Mouse (Mus musculus) olfactory bulb, adult 2 months (tissue): ENCODE results near the gene Pde6c. TPM values are rescaled to one million over a fixed set of nuclear protein-coding genes. Genes with fewer than 3 reads are reported as not detected.
A peak's percentile ranks its signal among the peaks of the same experiment; 100 is the strongest.

ENCODE experiments used
- H3K27ac ChIP-seq: fragments of 200-500 bp; 2 replicates; pipeline ENCODE4 v1.5.1; 2012; ENCODE audit warnings: low read depth, low read length; ENCODE audit not compliant: insufficient read depth
- H3K4me1 ChIP-seq: fragments of 200-500 bp; 2 replicates; pipeline ENCODE4 v1.6.1; 2012; ENCODE audit warnings: low read length; ENCODE audit not compliant: control insufficient read depth, insufficient read depth
- H3K4me3 ChIP-seq: fragments of 200-500 bp; 2 replicates; pipeline ENCODE4 v1.5.1; 2012; ENCODE audit warnings: mild to moderate bottlenecking, low read depth, low read length, moderate library complexity; ENCODE audit not compliant: insufficient read depth
- CTCF ChIP-seq: fragments of 200-500 bp; IDR thresholded peaks from 2 replicates; pipeline ENCODE4 v1.5.1; 2012; ENCODE audit warnings: low read depth, mild to moderate bottlenecking, low read length, moderate library complexity; ENCODE audit not compliant: insufficient read depth
- POLR2A ChIP-seq: fragments of 200-500 bp; IDR thresholded peaks from 2 replicates; pipeline ENCODE4 v1.6.1; 2012; ENCODE audit warnings: mild to moderate bottlenecking, low read depth, low read length, moderate library complexity; ENCODE audit not compliant: insufficient read depth
- WGBS: fragments of 180-500 bp; shearing (Covaris S2); methylation state at CpG from one replicate; pipeline ENCODE4 v1.1.7; 2018; 5-methylcytosine and 5-hydroxymethylcytosine counted together
- polyA plus RNA-seq: library from polyadenylated mRNA; stranded (reverse); fragments of >200 nt; gene quantifications from 2 replicates; pipeline ENCODE4 v1.2.4, GENCODE M21; 2012; ENCODE audit warnings: low replicate concordance; ENCODE audit not compliant: missing spikeins, insufficient read depth, insufficient read length

Gene Pde6c
- polyA plus RNA-seq, 1 experiment = not detected

GRCm38 (mm10) chr19:38223905-38224684 lies 91.5 kb downstream of the Pde6c start, which contains the start of gene Fra10ac1:
Fra10ac1 (minus strand) TSS chr19:38224156.
- under 1% methylated on average over 49 of the region's 49 CpGs for WGBS
- H3K27ac ChIP-seq = peak within 1 kb of the TSS; percentile 100
- peak; percentile 62 for TF ChIP-seq CTCF
- peak; percentile 59 for TF ChIP-seq POLR2A
- H3K4me3 ChIP-seq = peak within 1 kb of the TSS; percentile 93
- peaks cover 3% of the 10 kb centered on the region; the same call in 1 of the 2 replicates for H3K4me1 ChIP-seq

DNA sequence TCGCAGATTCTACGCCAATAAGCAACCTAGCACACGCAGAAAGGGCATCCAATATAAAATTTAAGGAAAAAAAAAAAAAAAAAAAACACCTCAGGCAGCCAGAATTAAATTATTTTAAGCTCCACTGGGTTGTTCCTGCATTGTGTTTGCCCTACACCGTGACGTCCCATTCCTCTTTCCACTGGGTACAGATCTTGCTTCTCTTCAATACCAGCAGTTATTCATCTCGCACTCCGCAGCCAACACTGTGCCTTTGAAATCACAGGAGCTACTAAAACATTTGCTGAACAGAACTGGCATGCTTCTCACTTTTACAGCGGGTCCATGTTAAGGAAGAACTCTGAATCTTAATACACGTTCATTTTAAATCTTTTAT lies 92.1 kb downstream of the Pde6c start:
- Histone ChIP-seq H3K4me3 (peak overlapping the region; percentile 93), H3K27ac (peak overlapping the region; percentile 100), H3K4me1 (peaks cover 3% of the 10 kb centered on the region; the same call in 1 of the 2 replicates)
- 1% methylated on average over 9 of the region's 9 CpGs for WGBS
- TF ChIP-seq POLR2A (no peak), CTCF (no peak)

DNA sequence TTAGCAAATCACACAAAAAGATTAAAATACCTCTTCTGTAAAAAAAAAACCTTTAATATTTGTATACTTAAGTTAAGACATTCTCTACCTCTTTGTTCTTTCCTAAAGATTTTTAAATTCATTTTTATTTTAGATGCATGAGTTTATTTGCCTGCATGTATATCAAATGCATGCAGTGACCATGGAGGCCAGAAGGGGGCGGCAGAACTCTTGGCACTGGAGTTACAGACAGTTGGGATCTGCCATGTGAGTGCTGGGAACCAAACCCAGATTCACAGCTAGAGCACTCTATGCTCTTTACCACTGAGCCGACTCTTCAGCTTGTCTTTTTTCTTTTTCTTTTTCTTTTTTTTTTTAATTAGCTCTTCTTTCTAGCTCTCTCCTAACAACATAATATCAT lies 96.1 kb downstream of the Pde6c start:
- TF ChIP-seq POLR2A = no peak
- no peak for TF ChIP-seq CTCF

DNA sequence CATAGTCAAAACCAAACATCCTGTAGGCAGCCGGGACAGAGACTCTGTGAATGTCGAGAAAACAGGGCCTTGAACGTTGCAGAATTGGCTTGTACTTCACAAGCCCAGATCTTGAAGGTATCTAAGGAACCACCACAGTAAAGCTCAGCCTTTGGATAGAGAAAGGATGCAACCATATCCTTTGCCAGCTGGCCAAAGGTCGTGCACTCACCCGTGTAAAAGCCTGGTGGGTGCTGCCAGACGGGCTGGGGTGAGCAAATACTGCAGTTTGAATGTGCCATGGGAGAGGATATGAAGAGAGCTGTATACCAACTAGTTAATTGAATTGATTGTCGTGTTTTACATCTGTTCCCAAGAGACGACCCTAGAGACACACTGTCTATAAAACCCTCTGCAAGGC lies 99.5 kb downstream of the Pde6c start:
- TF ChIP-seq POLR2A = no peak
- TF ChIP-seq CTCF = no peak
- 59% methylated on average over 8 of the region's 8 CpGs for WGBS
- no peak overlapping the region for H3K27ac ChIP-seq

More for the DNA sequence above, 96.1 kb downstream of the Pde6c start:
- whole genome bisulfite sequencing = 57% methylated on average over 2 of the region's 2 CpGs
- H3K27ac ChIP-seq = no peak overlapping the region
- H3K4me1 ChIP-seq = peaks cover 3% of the 10 kb centered on the region; the same call in 1 of the 2 replicates
- no peak overlapping the region for H3K4me3 ChIP-seq

DNA sequence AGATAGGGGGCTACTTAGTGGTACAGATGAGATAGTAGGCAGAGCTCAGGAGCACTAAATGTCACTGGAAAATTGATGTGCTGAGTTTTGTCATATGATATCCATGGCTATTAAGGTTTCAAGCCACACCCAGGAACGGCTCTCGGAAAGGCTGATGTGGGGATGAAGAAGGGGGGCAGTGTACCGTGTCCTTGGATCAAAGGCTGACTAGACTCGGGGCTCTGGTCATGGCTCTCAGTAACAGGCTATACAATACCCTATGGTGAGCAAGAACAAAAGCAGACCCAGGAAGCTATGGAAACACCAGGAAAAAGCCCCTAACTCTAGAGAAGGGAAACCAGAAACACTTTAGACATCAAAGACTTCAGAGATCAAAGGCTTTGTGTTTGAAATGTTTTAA lies 99.9 kb downstream of the Pde6c start:
- TF ChIP-seq POLR2A = no peak
- TF ChIP-seq CTCF = no peak
- H3K4me3 ChIP-seq = no peak overlapping the region
- H3K4me1 ChIP-seq = no peaks in the 10 kb centered on the region
- 27% methylated on average over 4 of the region's 4 CpGs for WGBS
- no peak overlapping the region for H3K27ac ChIP-seq

More for the DNA sequence above, 99.5 kb downstream of the Pde6c start:
- no peak overlapping the region for H3K4me3 ChIP-seq
- no peaks in the 10 kb centered on the region for H3K4me1 ChIP-seq

Other genes starting within 250 kb of the Pde6c start
- gene Myof, start 89.2 kb upstream of the Pde6c start, polyA plus RNA-seq = not detected in 2 replicates
- not detected in 2 replicates for gene Cep55, start 77.8 kb upstream of the Pde6c start, polyA plus RNA-seq
- gene Ffar4, start 35.7 kb upstream of the Pde6c start, polyA plus RNA-seq = not detected in 2 replicates
- not detected in 2 replicates for gene Rbp4, start 7.5 kb upstream of the Pde6c start, polyA plus RNA-seq
- gene Fra10ac1, start 91.4 kb downstream of the Pde6c start, polyA plus RNA-seq = not detected in 2 replicates
- gene Lgi1, start 131.8 kb downstream of the Pde6c start, polyA plus RNA-seq = not detected in 2 replicates